Mouse (Mus musculus): ENCODE results near the gene Tmem159.
A peak's percentile ranks its signal among the peaks of the same experiment; 100 is the strongest.

Tmem159 gene

DNA sequence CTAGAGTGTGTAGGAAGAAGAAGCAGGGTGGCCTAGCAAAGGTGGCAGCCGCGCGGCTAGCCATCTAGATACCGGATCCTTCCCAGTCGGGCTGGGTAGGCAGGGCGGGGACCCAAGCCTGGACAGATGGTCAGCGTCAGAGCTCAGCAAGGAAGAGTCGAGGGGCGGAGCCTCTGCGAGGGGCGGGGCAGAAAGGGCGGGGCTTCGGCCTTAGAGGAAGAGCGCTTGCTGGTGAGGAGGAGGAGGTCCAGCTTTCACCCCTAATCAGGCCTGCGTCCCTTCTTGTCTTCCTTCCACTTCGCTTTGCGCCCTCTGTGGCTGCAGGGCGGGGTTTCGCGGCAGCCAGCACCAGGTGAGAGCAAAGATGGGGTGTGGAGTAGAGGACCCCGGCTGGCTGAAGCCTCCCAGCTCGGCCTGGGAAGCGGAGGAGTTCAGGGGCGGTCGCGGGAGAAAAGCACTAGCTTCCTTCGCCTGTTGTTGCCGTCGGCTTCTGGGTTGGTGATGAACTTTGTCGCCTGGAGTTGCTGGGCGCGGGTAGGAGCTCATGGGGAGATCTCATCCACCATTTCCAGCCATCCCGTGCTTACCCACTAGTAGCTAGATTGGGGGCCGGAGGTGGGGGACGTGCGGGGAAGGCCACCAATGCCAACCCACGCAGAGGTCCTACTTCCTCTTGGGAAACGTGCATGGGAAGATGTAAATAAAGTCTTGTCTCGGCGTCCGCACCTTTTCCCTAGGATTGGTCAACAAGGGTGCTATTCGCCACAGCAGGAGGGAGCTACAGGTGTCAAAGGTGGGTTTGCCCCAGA lies at the start of gene Tmem159:
TSS of gene Tmem159 (plus strand) at position 190 of the 809 bp plus-strand sequence.
- peak; percentile 54 for DNase-seq (ENCODE audit: low read depth, low spot score)

DNA sequence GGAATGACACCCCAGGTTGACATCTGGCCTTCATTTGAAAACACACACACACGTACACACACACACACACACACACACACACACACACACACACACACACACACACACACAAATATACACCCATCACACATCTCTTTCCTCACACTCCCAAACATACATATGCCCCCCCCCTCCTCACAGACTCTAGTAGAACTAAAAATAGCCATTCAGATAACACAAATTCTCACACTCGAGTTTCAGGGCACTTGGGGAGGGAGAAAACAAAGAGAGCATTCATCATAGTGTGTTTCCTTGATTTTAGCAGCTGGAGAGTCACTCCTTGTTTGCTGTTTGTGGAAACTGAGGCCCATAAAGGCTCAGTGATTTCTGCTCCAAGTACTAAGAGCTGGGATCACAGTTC lies 48.1 kb upstream of the Tmem159 start:
- no peak for DNase-seq (ENCODE audit: low read depth, low spot score)

DNA sequence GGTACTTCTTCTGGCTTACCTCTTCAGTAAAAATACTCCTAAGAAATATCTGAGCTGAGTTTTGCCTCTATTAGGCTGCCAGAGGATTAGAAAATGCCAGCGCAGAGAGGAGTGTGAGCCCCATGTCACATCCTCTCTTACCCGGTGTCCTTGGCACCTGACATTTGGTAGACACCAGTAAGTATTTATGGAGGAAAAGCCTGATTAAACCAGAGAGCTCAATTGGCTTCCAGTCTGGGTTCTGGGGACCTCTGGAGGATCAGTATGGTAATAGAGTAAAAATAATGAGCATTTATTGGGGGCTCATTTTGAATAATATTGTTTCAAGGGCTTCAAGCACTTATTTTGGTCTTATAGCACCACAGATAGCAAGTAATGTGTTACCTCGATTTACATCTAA lies 46.7 kb upstream of the Tmem159 start:
- no peak for DNase-seq (ENCODE audit: low read depth, low spot score)

DNA sequence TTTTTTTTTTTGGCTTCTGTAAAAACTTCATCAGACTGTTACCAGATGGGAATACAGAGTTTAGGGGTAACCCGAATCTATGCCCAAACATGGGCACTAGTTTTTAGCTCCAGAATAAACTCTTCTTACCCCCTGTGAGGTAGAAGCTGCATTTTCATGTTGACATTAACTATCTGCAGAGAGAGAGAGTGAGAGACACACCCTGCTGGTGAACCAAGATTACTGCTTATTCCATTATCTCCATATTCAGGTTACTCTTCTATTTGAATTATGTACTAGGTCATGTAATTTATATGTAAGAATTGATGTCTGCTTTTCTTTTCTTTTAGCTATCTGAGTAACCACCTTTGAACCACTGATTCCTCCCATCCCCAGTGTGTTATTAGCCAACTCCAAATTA lies 38.1 kb upstream of the Tmem159 start:
- no peak for DNase-seq (ENCODE audit: low read depth, low spot score)

DNA sequence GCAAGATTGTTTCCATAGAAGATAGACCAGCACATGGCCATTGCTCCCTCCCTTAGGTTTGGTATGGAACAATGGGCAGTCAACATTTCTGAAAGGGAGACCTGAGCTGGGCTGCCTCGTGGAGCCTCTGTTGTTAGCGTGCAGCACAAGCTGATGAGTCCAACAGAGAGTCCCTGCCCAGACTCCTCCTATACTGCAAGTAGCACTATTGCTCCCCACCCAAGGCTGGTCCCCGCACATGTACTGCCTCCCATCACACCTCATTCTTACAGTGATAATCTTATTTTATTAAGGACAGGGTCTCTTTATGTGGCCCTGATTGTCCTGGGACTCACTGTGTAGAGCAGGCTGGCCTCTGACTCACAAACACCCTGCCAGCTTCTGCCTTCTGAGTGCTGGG lies 34.0 kb upstream of the Tmem159 start:
- no peak for DNase-seq (ENCODE audit: low read depth, low spot score)

DNA sequence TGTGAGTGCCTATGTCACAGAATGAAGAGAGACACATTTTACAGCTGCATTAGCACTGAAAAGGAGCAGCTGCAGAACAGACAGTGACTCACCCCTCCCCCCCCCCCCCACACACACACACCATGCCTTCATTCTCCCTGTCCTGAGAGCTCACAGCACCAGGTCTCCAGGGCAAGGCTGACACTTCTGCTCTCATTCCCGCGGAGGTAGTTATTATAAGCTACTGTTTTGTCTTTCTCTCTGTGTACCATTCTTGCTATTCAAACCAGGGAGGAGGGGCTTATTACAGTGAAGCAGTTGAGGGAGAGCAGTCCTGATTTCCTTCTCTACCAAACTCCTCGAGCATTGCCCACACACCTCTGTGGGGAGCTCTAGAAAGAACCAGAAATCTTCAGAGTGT lies 33.0 kb upstream of the Tmem159 start:
- no peak for DNase-seq (ENCODE audit: low read depth, low spot score)

DNA sequence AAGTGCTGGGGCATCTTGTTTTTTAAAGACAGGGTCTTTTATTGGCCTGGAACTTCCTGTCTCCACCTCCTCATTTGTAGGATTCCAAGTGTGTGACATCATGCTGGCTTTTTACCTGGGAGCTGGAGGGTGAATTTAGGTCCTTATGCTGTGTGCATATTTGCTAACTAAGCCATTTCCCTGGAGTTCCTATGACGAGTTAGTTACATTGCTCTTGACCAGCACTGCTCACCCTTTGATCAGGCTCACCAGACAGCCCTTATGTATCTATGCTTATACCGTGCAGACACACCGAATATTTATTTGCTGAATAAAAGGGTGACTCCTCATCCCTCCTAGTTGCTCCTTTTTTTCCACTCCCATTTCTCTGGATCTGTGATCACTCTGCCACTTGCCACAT lies 22.0 kb upstream of the Tmem159 start:
- DNase-seq (ENCODE audit: low read depth, low spot score) = no peak

DNA sequence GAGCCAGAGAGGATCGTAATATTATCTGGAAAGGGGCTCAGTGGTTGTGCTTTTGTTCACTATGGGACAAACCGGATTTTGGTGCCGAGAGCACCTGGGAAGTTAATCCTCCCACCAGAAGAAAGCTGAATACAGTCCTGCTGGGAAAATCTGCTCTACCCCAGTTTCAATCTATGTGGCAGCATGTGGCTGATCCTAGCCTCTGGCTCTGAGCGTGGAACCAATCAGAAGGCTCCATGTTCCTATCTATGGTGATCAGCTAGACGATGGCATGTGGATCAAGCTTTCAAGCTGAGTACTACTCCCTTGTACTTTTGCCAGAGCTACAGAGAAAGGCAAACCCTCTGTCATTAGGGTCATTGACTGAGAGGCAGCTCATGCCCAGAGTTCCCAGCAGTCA lies 9.1 kb upstream of the Tmem159 start:
- DNase-seq (ENCODE audit: low read depth, low spot score) = no peak

DNA sequence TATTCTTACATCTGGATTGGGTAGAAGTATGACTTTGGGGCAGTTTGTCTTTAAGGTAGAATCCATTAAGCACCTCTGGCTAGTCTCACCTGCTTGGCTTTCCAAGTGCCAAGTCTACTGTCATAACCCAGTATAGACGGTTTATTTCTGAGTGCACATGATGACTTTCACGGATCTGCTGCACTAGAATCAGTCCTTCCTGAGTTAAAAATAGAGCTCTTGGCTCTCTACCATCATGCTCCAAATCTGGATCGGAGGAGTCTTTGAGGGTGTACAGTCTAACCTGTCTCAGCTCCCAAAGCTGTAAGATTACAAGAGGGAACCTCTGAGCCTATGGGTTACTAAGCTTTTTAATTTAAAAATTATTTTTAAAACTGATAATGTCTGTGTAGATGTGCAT lies 7.9 kb upstream of the Tmem159 start:
- DNase-seq (ENCODE audit: low read depth, low spot score) = no peak

DNA sequence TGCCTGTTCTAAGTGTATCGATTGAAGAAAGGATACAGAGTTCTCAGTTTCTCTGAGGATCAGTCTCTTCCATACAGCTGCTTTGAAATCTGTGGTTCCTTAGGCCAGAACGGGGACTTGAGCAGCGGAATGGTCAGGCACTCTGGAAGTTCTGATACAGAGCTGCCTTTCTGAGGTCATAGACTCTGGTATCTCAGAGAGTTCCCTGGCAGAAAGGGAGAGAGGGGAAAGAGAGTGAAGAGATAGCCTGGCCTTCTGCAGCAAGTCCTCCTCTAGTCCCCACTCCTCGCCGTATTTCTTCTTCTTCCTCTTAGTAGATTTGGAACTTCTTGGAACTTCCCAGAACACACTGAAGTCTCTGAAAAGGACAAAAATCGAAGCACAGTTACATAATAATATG lies 7.0 kb upstream of the Tmem159 start, which contains the start of gene Dnah3:
TSS of gene Dnah3 (minus strand) at position 101 of the 400 bp plus-strand sequence.
- DNase-seq (ENCODE audit: low read depth, low spot score) = no peak

DNA sequence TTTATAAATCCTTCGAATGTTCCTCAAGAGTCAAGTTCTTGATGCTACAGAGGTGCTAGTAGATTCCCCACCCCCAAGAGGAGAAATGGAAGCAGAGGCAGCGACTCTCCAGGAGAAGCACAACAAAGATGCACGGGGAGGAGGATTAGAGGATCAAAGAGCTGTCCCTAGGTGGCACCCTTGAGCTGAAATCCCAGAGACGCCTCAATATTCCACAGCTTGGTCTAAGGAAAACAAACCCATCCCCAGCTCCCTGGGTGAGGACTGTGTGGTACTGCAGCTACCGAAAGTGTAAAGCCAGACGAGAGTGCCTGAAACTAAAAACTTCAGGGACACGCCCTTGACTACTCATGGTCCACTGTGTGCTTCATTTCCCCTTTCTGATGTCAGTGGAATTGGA lies 4.3 kb upstream of the Tmem159 start:
- DNase-seq (ENCODE audit: low read depth, low spot score) = peak; percentile 53

DNA sequence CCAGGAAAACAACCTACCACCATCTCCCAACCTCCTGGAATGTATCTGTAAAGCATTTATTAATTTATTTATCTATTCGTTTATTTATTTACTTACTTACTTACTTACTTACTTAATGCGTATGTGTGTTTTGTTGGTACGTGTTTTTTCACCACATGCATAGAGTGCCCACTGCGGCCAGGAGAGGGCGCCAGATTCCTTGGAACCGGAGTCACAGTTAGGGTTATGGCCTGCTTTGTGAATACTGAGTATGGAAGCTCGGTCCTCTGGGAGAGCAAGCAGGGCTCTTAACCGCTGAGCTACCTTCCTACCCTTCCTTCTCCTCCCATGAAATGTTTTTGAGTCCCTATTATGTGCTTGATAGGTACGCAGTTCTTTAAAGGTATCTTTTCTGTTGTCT lies 3.8 kb upstream of the Tmem159 start:
- DNase-seq (ENCODE audit: low read depth, low spot score) = peak; percentile 53

DNA sequence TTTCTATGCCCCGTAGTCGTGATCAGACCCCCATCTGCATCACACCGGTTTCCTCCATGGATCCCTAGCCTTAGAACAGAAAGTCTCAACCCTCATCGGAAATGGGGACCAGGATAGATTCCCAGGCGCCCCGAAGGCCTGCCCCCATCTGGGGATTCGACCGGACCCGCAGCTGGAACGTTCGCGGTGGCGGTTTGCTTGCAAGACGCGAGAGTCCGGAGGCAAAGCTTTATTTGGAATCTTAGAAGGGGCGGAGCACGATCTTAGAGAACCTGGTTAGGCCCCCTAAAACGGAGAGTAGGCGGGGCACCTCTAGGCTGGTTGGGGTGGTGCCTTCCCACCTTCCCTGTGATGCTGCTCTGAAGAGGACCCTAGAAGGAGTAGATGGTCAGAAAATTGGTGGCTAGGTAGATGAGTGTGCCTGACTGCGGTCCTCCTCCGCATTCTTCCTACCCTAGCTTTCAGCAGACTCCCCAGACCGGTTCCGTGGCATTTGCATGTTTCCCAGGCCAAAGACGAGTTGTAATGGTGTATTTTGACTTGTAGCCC lies 940 bp downstream of the Tmem159 start:
- no peak for DNase-seq (ENCODE audit: low read depth, low spot score)

DNA sequence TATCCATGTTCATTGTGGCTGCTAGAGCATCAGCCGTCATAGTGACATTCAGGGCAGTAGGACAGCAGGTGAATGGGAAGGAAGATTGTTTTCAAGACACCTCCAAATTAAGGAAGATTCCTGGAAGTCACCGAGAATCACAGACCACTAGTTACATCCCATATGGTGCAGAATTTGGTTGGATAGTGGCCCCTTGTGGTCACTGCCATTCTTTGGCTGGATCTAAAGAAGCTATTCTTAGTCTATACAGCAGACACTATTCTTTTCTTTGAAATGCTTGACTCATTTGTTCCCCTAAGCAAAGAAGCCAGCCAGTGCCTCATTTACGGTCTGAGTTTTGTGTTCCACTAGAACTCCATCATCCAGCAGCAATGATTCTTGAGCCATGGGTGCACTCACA lies 2.8 kb downstream of the Tmem159 start:
- no peak for DNase-seq (ENCODE audit: low read depth, low spot score)

DNA sequence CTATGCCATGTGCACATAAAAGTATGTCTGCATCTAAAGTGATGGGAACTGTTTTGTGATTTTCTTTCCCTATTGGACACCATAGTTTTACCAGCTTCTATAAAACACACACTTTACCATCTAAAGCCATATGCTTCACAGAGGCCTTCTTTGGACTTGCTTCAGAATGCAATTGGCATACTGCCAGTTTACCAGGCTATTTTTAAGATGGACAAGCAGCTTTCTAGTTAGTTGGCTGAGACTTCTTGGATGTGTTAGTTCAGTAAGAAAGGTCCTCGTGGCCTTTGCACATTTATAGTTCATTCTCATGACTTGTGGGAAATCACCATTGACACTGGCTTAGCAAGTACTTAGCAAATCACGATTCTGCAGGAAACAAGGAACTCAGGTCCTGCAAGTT lies 4.2 kb downstream of the Tmem159 start:
- DNase-seq (ENCODE audit: low read depth, low spot score) = no peak

DNA sequence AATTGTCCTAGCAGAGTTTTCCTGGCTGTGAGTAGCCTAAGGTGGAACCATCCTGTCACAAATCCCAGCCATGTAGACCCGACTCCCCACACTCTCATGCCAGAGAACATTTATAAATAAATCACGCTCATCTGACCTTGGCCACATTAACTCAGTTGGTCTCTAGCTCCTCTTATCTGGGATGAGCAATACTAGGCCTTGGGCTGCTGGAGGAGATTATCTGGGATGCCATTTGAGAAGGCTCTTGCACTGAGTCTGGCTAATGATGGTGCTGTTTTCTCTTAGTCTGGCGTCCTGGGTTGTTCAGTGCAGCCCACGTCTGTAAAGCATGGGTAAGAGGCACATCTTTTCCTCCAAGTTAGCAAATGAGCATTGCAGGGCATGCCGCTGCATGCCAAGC lies 7.5 kb downstream of the Tmem159 start:
- DNase-seq (ENCODE audit: low read depth, low spot score) = no peak

DNA sequence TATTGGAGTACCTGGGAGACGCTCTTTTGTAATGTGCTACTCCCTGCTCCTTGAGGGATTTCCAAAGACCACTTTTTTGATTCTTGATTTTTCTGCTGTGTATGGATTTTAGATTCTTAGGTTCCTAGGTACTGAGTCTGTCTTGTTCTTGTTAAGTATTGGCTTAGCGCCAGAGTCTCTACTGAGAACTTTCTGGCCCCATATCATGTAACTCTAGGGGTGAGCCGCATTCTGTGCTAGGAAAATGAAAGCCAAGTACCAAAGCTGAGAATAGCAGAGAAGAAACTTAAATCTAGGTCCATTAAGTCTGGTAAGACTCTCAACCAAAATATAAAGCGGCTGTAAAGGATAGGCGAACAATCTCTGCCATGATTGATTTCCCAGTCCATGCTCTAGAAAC lies 14.8 kb downstream of the Tmem159 start:
- DNase-seq (ENCODE audit: low read depth, low spot score) = no peak

DNA sequence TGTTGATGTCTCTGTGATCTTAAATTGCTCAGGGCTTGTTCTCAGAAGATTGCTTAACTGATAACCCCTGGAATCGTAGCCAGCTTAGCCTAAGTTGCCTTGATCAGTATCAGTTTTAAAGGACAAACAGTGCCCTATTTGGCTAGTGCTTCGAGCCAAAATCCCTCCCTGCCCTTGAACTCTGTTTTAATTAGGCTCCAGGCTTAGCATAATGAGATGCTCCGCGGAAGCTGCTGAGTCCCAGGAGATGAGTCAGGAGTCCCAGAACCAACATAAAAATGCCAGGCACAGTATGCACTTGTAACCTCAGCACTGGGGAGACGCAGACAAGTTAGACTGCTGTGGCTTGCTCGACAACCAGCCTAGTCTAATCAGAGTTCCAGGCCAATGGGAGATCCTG lies 15.4 kb downstream of the Tmem159 start:
- no peak for DNase-seq (ENCODE audit: low read depth, low spot score)

DNA sequence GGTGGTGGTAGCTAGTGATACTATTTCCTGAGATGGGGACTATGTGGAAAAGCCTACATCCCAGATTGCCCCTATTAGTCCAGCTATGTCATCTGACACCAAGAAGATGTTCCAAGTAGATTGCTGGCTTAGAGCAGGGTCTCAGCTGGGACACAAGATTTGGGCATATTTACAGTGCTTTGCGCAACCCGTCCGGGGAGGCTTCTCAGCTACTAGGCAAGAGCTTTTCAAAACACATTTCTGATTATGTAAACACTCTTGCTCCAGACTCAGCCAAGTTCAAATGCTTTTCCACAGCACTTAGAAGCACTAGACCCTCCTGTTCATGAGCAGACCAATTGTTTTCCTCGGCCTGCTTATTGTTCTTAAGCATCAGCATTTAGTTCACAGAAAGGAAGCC lies 21.6 kb downstream of the Tmem159 start:
- DNase-seq (ENCODE audit: low read depth, low spot score) = no peak

DNA sequence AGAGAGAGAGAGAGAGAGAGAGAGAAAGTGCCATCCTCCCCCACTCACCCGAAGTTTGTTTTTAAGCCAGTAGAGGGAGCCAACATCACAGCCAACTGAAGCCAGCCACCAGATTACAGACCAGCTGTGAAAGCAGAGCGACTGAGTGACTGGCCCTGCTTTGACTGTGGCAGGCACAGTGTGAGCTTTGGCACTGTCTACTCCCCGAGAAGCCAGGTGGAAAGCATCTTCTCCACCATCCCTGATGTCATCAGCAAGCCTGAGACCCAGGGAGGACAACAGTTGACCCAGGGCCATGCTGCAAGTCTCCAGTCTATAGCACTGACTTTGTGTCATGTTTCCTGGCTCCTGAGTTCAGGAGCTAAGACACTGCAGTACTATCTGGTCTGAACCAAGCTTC lies 22.7 kb downstream of the Tmem159 start:
- no peak for DNase-seq (ENCODE audit: low read depth, low spot score)

DNA sequence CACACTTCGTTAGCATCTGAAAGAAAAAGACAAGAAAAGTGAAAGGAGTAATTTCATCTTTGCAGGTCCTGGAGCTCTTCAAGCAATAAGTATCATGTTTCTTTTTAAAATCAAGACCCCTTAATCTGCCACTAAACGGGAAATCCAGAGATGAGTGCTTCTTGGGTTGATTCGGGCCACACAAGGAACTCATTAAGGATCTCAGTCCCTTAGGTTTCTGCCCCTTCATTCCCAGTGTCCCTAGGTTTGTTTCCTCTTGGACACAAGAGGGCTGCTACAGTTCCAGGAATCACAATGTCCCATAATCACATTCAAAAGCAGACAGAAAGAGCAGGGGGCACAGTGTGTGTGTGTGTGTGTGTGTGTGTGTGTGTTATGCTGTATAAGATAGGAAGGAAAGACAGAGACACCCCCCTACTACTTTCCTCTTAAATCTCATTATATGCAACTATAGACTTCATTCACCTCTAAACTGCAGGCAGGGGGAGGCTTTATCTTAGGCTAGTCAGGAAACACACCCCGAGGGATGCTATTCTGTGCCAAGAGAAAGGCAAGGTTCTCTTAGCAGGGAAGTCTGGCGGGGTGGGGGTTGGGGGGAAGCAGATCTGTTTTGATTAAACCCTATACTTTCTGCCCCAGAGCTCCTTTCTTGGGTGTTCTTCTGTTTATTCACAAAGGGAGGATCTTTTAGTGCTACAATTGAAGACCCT lies 25.0 kb downstream of the Tmem159 start:
- no peak for DNase-seq (ENCODE audit: low read depth, low spot score)

DNA sequence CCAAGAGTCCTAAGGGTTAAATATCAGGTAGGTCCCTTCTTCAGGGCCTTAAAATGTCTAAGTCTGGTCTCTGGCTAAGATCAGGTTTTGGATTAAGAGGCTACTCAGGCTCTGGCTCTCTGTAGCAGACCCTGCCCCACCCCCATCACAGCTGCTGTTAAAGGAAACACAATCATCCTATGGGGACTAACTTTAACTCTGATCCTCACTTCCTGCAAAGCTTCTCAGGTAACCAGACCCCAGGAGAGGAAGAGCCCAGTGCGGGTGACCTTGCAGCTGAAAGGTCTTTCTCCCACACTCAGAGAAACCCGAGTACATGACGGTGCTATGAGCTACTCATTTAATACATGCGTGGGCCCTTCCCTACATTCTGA lies 25.5 kb downstream of the Tmem159 start:
- no peak for DNase-seq (ENCODE audit: low read depth, low spot score)

DNA sequence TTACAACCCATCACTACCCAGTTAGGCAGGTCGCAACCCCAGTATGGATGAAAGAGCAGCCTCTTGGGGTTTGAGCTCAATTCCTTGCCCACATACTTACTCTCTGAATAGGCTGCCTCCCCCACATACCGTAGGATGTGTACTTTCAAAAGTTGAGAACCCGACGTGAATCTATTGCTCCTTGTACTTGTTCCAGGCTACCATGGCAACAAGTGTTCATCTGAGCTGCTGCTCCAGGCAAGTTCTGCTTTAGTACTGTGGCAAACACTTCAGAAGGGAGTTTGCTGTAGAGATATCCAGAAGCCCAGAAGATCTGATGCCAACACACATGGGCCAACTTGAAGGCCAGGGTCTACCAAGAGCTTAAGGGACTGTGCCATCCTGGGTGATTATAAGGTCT lies 26.8 kb downstream of the Tmem159 start:
- DNase-seq (ENCODE audit: low read depth, low spot score) = no peak

Data from WW6 (cell line).